Mouse (Mus musculus): ENCODE data around the gene Csrp1. TPM values are rescaled to one million over a fixed set of nuclear protein-coding genes. Genes with fewer than 3 reads are reported as not detected.

Csrp1 gene
- polyA plus RNA-seq, 1 experiment: 178 TPM

DNA sequence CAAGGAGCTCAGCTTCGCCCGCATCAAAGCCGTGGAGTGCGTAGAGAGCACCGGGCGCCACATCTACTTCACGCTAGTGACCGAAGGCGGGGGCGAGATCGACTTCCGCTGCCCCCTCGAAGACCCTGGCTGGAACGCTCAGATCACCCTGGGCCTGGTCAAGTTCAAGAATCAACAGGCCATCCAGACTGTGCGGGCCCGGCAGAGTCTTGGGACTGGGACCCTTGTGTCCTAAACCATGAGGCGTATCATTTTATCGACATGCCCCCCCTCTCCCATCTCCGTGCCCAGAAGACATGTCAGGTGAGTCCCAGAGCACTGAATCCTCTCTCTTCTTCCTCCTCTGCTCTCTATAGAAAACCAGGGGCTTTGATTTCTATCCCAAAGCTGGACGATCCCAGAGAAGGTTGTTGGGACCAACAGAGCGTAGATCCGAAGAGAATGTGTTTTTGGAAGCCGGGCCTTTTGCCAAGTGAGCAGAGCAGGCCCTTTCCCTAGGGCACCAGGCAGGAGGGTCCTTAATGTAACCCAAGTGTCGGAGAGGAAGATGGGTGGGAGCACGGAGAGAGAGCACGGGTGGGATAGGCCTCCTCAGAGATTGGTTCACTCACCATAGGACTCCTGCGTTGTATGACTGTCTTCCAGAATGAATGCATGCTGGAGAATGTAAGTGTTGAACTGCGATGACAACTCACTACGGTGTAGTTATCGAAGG lies 46.9 kb downstream of the Csrp1 start:
- H3K4me1 ChIP-seq (ENCODE audit: control insufficient read depth, insufficient read depth, low read length): peaks cover 9% of the 10 kb centered on the region
- no peaks in the 10 kb centered on the region for H3K9me3 ChIP-seq (replicated peaks; ENCODE audit: control insufficient read depth, insufficient read depth, low read length, poor library complexity, severe bottlenecking)
- no peaks in the 10 kb centered on the region for H3K27me3 ChIP-seq (ENCODE audit: control insufficient read depth, insufficient read depth, low read length, poor library complexity, severe bottlenecking)
- peak overlapping the region; percentile 99 for H3K4me3 ChIP-seq (ENCODE audit: low read depth, low read length)
- 0 out of 2 replicates have a peak overlapping the region, but pooled peaks have one; percentile 17 for H3K27ac ChIP-seq (ENCODE audit: insufficient read depth, low read length)
- peaks cover 30% of the 10 kb centered on the region for H3K36me3 ChIP-seq (ENCODE audit: control insufficient read depth, insufficient read depth, low read length, poor library complexity, severe bottlenecking)
- peak overlapping the region; percentile 99 for H3K9ac ChIP-seq (ENCODE audit: low read depth, poor library complexity, severe bottlenecking)
- TF ChIP-seq POLR2A (IDR thresholded peaks at IDR 0.05; ENCODE audit: insufficient read depth, low read length) (no peak), CTCF (IDR thresholded peaks at IDR 0.05; ENCODE audit: low read depth, low read length) (no peak), EP300 (IDR thresholded peaks at IDR 0.05; ENCODE audit: insufficient read depth, low read depth, low read length) (no peak)

DNA sequence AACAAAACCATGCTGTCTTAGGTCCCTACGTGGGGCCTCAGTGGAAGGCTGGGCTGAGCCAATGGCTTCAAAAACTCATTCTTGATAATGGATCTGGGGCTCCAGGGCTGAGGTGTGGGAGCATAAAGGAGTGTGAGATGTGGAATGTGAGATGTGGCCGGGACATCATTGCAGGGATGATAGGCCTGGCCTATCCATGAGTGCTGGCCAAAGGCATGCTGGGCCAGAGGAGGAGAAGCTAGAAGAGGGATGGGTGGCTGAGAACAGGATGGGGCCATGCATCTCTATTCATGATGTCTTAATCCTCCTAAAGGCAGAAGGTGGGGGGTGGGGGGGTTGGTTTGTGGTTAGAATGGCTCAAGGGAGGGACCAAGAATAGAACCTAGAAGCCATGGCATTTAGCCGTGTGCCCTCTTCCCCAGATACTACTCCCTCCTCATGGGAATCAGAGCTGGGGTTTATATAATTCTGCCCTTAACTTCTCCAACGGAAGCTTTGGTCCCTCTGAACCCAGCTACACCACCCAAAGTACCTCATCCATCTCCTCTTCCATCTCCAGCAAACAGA lies 47.5 kb downstream of the Csrp1 start:
- no peaks in the 10 kb centered on the region for H3K9me3 ChIP-seq (replicated peaks; ENCODE audit: control insufficient read depth, insufficient read depth, low read length, poor library complexity, severe bottlenecking)
- TF ChIP-seq POLR2A (IDR thresholded peaks at IDR 0.05; ENCODE audit: insufficient read depth, low read length): no peak
- TF ChIP-seq EP300 (IDR thresholded peaks at IDR 0.05; ENCODE audit: insufficient read depth, low read depth, low read length): no peak
- no peak for TF ChIP-seq CTCF (IDR thresholded peaks at IDR 0.05; ENCODE audit: low read depth, low read length)
- H3K4me1 ChIP-seq (ENCODE audit: control insufficient read depth, insufficient read depth, low read length): peaks cover 9% of the 10 kb centered on the region
- H3K36me3 ChIP-seq (ENCODE audit: control insufficient read depth, insufficient read depth, low read length, poor library complexity, severe bottlenecking): peaks cover 30% of the 10 kb centered on the region
- no peaks in the 10 kb centered on the region for H3K27me3 ChIP-seq (ENCODE audit: control insufficient read depth, insufficient read depth, low read length, poor library complexity, severe bottlenecking)
- no peak overlapping the region for H3K27ac ChIP-seq (ENCODE audit: insufficient read depth, low read length)
- H3K9ac ChIP-seq (ENCODE audit: low read depth, poor library complexity, severe bottlenecking): peak overlapping the region; percentile 99
- H3K4me3 ChIP-seq (ENCODE audit: low read depth, low read length): peak overlapping the region; percentile 99

DNA sequence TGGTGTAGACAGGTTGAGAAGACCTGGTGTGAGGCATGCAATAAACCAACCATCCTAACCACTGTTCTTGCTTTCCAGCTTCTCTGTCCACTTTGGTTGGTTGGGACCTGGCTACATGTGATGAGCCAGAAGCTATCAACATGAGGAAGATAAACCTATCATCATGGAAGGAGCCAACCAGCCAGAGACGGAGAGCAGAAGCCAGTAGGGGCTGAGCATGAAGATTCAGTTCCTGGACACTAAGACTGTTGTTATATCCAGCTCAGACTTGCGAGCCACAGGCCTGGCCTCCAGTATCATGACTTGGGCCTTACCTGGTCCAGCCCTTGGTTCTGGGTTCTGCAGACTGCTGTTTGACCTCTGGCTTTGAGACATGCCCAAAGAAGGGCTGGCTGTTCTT lies 48.5 kb downstream of the Csrp1 start:
- TF ChIP-seq CTCF (IDR thresholded peaks at IDR 0.05; ENCODE audit: low read depth, low read length): no peak
- TF ChIP-seq EP300 (IDR thresholded peaks at IDR 0.05; ENCODE audit: insufficient read depth, low read depth, low read length): no peak
- TF ChIP-seq POLR2A (IDR thresholded peaks at IDR 0.05; ENCODE audit: insufficient read depth, low read length): no peak
- Histone ChIP-seq H3K27me3 (ENCODE audit: control insufficient read depth, insufficient read depth, low read length, poor library complexity, severe bottlenecking) (no peaks in the 10 kb centered on the region), H3K9me3 (replicated peaks; ENCODE audit: control insufficient read depth, insufficient read depth, low read length, poor library complexity, severe bottlenecking) (no peaks in the 10 kb centered on the region), H3K9ac (ENCODE audit: low read depth, poor library complexity, severe bottlenecking) (no peak overlapping the region), H3K27ac (ENCODE audit: insufficient read depth, low read length) (no peak overlapping the region), H3K4me3 (ENCODE audit: low read depth, low read length) (peak overlapping the region; percentile 3; the same call in 1 of the 2 replicates), H3K36me3 (ENCODE audit: control insufficient read depth, insufficient read depth, low read length, poor library complexity, severe bottlenecking) (peaks cover 30% of the 10 kb centered on the region), H3K4me1 (ENCODE audit: control insufficient read depth, insufficient read depth, low read length) (peaks cover 8% of the 10 kb centered on the region)

DNA sequence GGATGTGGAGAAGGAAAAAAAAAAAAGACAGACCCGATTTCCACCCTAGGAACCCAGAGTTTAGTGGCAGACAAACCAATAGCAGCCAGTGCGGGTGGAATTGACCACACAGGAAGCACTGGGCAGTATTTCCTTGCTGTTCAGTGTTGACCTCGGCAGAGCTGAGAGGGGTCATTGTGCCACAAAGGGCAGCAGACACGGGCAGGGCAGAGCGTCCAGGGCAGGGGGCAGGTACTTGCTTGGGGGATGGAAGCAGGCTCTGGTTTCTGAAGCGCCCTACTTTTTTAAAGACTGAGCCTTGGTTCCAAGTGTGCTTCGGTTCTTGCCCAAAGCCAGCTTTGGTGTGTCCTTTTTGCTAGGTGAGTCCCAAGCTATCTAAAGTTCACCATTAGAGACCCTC lies 50.4 kb downstream of the Csrp1 start:
- peaks cover under 1% of the 10 kb centered on the region for H3K4me1 ChIP-seq (ENCODE audit: control insufficient read depth, insufficient read depth, low read length)
- no peaks in the 10 kb centered on the region for H3K27me3 ChIP-seq (ENCODE audit: control insufficient read depth, insufficient read depth, low read length, poor library complexity, severe bottlenecking)
- H3K9me3 ChIP-seq (replicated peaks; ENCODE audit: control insufficient read depth, insufficient read depth, low read length, poor library complexity, severe bottlenecking): no peaks in the 10 kb centered on the region
- no peak overlapping the region for H3K4me3 ChIP-seq (ENCODE audit: low read depth, low read length)
- no peak for TF ChIP-seq CTCF (IDR thresholded peaks at IDR 0.05; ENCODE audit: low read depth, low read length)
- no peak for TF ChIP-seq POLR2A (IDR thresholded peaks at IDR 0.05; ENCODE audit: insufficient read depth, low read length)
- no peak for TF ChIP-seq EP300 (IDR thresholded peaks at IDR 0.05; ENCODE audit: insufficient read depth, low read depth, low read length)
- peaks cover 30% of the 10 kb centered on the region for H3K36me3 ChIP-seq (ENCODE audit: control insufficient read depth, insufficient read depth, low read length, poor library complexity, severe bottlenecking)
- H3K9ac ChIP-seq (ENCODE audit: low read depth, poor library complexity, severe bottlenecking): no peak overlapping the region
- H3K27ac ChIP-seq (ENCODE audit: insufficient read depth, low read length): no peak overlapping the region

DNA sequence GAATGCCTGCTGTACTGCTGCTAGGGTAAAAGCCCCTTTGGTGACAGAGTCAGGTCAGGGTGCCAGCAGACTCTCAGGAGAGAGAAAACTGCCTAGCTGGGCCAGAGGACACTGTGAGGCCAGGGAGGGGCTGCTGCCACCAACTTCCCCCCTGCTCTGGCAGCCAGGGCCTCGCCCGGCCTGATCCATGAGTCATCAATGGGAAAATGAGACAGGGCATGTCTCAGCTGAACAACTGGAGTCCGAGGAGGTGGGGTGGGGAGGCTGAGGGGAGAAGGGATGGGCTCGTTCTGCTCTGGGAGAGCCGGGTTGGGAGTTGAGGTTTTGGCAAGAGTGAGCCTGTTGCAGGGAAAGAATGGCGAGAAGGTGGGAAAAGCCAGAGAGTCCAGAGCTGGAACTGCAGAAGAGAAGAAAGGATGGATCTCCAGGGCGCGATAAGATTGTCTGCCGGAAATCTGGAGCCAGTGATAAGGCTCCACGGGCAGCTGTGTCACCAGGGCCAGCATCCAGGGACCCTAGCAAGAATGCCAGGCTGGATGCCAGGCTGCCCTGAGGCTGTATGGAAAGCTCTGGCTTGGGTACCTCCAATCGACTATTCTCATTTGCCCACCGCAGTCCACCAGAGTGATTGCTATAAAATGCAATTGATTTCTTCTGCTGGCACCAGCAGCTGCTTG lies 51.2 kb downstream of the Csrp1 start:
- H3K36me3 ChIP-seq (ENCODE audit: control insufficient read depth, insufficient read depth, low read length, poor library complexity, severe bottlenecking): peaks cover 30% of the 10 kb centered on the region
- H3K9ac ChIP-seq (ENCODE audit: low read depth, poor library complexity, severe bottlenecking): no peak overlapping the region
- no peaks in the 10 kb centered on the region for H3K4me1 ChIP-seq (ENCODE audit: control insufficient read depth, insufficient read depth, low read length)
- no peaks in the 10 kb centered on the region for H3K27me3 ChIP-seq (ENCODE audit: control insufficient read depth, insufficient read depth, low read length, poor library complexity, severe bottlenecking)
- TF ChIP-seq CTCF (IDR thresholded peaks at IDR 0.05; ENCODE audit: low read depth, low read length): no peak
- no peak for TF ChIP-seq EP300 (IDR thresholded peaks at IDR 0.05; ENCODE audit: insufficient read depth, low read depth, low read length)
- TF ChIP-seq POLR2A (IDR thresholded peaks at IDR 0.05; ENCODE audit: insufficient read depth, low read length): no peak
- H3K4me3 ChIP-seq (ENCODE audit: low read depth, low read length): no peak overlapping the region
- no peak overlapping the region for H3K27ac ChIP-seq (ENCODE audit: insufficient read depth, low read length)
- no peaks in the 10 kb centered on the region for H3K9me3 ChIP-seq (replicated peaks; ENCODE audit: control insufficient read depth, insufficient read depth, low read length, poor library complexity, severe bottlenecking)

DNA sequence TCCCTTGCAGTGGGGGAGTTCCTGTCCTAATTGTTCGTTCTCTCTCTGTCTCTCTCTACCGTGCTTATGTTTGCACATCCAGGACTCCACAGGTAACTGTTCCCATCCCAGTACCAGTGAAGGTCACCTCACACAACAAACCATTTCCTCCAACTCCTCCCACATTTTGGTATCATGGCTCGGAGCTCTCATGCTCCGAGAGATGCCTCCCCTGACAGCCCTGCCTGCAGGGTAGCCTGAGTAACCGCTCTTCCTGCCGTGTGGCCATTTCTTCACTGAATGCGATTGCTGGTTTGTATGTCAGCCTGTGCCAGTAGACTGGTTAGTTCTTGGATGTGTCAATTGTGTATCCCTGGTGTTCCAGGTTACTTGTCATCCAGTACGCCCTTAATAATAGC lies 51.7 kb downstream of the Csrp1 start:
- Histone ChIP-seq H3K4me3 (ENCODE audit: low read depth, low read length) (no peak overlapping the region), H3K27ac (ENCODE audit: insufficient read depth, low read length) (no peak overlapping the region), H3K9ac (ENCODE audit: low read depth, poor library complexity, severe bottlenecking) (no peak overlapping the region), H3K9me3 (replicated peaks; ENCODE audit: control insufficient read depth, insufficient read depth, low read length, poor library complexity, severe bottlenecking) (no peaks in the 10 kb centered on the region), H3K36me3 (ENCODE audit: control insufficient read depth, insufficient read depth, low read length, poor library complexity, severe bottlenecking) (peaks cover 30% of the 10 kb centered on the region), H3K27me3 (ENCODE audit: control insufficient read depth, insufficient read depth, low read length, poor library complexity, severe bottlenecking) (no peaks in the 10 kb centered on the region), H3K4me1 (ENCODE audit: control insufficient read depth, insufficient read depth, low read length) (no peaks in the 10 kb centered on the region)
- no peak for TF ChIP-seq POLR2A (IDR thresholded peaks at IDR 0.05; ENCODE audit: insufficient read depth, low read length)
- no peak for TF ChIP-seq EP300 (IDR thresholded peaks at IDR 0.05; ENCODE audit: insufficient read depth, low read depth, low read length)
- TF ChIP-seq CTCF (IDR thresholded peaks at IDR 0.05; ENCODE audit: low read depth, low read length): no peak
